In the genomic region with DNA sequence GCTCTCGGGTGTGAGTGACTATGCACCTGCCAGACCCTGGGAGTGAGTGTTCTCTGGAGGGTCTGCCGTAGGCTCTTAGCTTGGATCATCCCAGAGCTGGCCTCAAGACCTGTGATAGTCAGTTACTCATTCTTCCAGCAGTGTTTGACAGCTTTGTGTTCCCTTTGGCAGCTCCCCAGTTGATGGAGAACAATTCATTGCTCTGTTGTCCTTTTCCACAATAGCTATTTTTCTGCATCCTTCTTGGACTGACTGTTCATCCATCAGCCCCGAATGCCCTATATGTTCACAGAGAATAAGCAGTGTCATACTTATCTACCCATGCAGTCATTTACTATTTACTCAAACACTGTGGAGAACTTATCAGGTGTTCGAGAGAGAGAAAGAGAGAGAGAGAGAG, we compare ENCODE assay signal across 21 mouse cellular contexts.
DNase-seq lines count a peak whose midpoint lies in the region; ATAC-seq and TF ChIP-seq lines count a peak whose summit lies in the region.
"Had no signal": no experiment of that assay in that cellular context is flagged by ENCODE, and none has a peak within 500 bp of the region (broad histone marks: within the 10 kb centered on the region; RNA-seq: fewer than 3 reads in every experiment).

No protein-coding gene starts in this region.

- WGBS in lung, postnatal 0 days, result 61% methylated on average over 4 of the region's 4 CpGs

- peak; percentile 55; the same call in 1 of the 2 replicates for ATAC-seq in frontal cortex, adult (ENCODE audit: low TSS enrichment)
- no peak for ATAC-seq in lung, postnatal 0 days
- ATAC-seq: forebrain, embryonic 14.5 days; forebrain, embryonic 16.5 days had no signal

- DNase-seq in frontal cortex, postnatal 36 days (ENCODE audit: low spot score in 2 of 2), result no peak
- DNase-seq in layer of hippocampus, adult 9-11 months, result peak; percentile 17
- DNase-seq in layer of hippocampus, postnatal 10 days (ENCODE audit: low spot score in 2 of 2), result no peak
- peak; percentile 29 for DNase-seq in telencephalon, adult 2 months (ENCODE audit: low read depth, low spot score)
- DNase-seq in lung, postnatal 0 days (ENCODE audit: low spot score), result no peak
- DNase-seq: adrenal gland, adult 2 months; adrenal gland, postnatal 10 days; adrenal gland, postnatal 25 days; cerebellum, adult 11-12 months; cerebellum, adult 9-11 months; cerebellum, postnatal 14 days; cerebellum, postnatal 36 days; embryo, embryonic 11 days had no signal

- no peak overlapping the region for H3K27ac ChIP-seq in lung, postnatal 0 days (ENCODE audit: low read length)
- H3K27ac ChIP-seq: embryonic facial prominence, embryonic 13.5 days; embryonic facial prominence, embryonic 15.5 days; forebrain, embryonic 10.5 days; forebrain, embryonic 12.5 days had no signal

- TF ChIP-seq EP300 in lung, postnatal 0 days (IDR thresholded peaks at IDR 0.05), result no peak

- TF ChIP-seq CTCF in lung, postnatal 0 days (IDR thresholded peaks at IDR 0.05), result no peak

- H3K9me3 ChIP-seq in lung, postnatal 0 days (ENCODE audit: low read length), result no peaks in the 10 kb centered on the region
- H3K9me3 ChIP-seq: embryonic facial prominence, embryonic 13.5 days; embryonic facial prominence, embryonic 15.5 days; forebrain, embryonic 10.5 days; forebrain, embryonic 12.5 days had no signal

- H3K4me2 ChIP-seq in lung, postnatal 0 days (replicated peaks; ENCODE audit: low read depth, low read length), result no peak overlapping the region
- H3K4me2 ChIP-seq: embryonic facial prominence, embryonic 13.5 days; embryonic facial prominence, embryonic 15.5 days; forebrain, embryonic 12.5 days had no signal

- no peak overlapping the region for H3K4me3 ChIP-seq in lung, postnatal 0 days (ENCODE audit: low read depth, low read length)
- H3K4me3 ChIP-seq: embryonic facial prominence, embryonic 13.5 days; embryonic facial prominence, embryonic 15.5 days; erythroblast, embryonic 14.5 days; forebrain, embryonic 10.5 days; forebrain, embryonic 12.5 days had no signal

- H3K27me3 ChIP-seq in lung, postnatal 0 days (replicated peaks; ENCODE audit: insufficient read depth, low read length), result no peaks in the 10 kb centered on the region
- H3K27me3 ChIP-seq: embryonic facial prominence, embryonic 13.5 days; embryonic facial prominence, embryonic 15.5 days; forebrain, embryonic 12.5 days had no signal

- H3K4me1 ChIP-seq in lung, postnatal 0 days (ENCODE audit: insufficient read depth, low read depth, low read length), result no peaks in the 10 kb centered on the region
- H3K4me1 ChIP-seq: embryonic facial prominence, embryonic 15.5 days; forebrain, embryonic 10.5 days; forebrain, embryonic 12.5 days had no signal

- no peak overlapping the region for H3K9ac ChIP-seq in lung, postnatal 0 days (replicated peaks; ENCODE audit: low read depth)
- H3K9ac ChIP-seq: embryonic facial prominence, embryonic 13.5 days; embryonic facial prominence, embryonic 15.5 days; forebrain, embryonic 12.5 days had no signal

- no peaks in the 10 kb centered on the region for H3K36me3 ChIP-seq in lung, postnatal 0 days (ENCODE audit: insufficient read depth, low read length)
- H3K36me3 ChIP-seq: embryonic facial prominence, embryonic 13.5 days; embryonic facial prominence, embryonic 15.5 days; forebrain, embryonic 10.5 days; forebrain, embryonic 12.5 days had no signal

Comparison
In these comparisons a context has a peak if more than half of its experiments do, and no peak if none do; other contexts are left out.
1. DNase-seq: peak in layer of hippocampus, adult 9-11 months (single experiment) and telencephalon, adult 2 months (single experiment); none in frontal cortex, postnatal 36 days (0 of 2), layer of hippocampus, postnatal 10 days (0 of 2) and lung, postnatal 0 days (single experiment).